Mouse (Mus musculus): ENCODE data around the gene Noxo1. TPM values are rescaled to one million over a fixed set of nuclear protein-coding genes. Genes with fewer than 3 reads are reported as not detected.

Noxo1 gene
- total and polyA plus RNA-seq, 2 experiments from 2014 or later, result 0.56 to 2.2 TPM

DNA sequence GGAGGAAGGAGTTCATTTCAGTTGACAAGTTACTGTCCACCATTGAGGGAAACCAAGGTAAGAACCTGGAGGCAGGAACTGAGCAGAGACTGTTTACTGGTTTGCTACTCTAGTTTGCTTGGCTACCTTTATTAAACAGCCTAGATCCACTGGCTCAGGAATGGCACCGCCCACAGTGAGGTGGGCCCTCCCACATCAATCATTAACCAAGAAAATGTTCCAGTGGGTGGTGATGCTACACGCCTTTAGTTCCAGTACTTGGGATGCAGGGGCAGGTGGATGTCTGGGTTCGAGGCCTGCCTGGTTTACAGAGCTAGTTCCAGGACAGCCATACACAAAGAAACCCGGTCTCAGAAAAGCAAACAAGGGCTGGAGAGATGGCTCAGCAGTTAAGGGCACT is 42.2 kb downstream of the Noxo1 start:
- H3K27ac ChIP-seq (ENCODE audit: low read depth), result no peak overlapping the region
- H3K36me3 ChIP-seq (replicated peaks; ENCODE audit: control insufficient read depth, insufficient read depth, low read length), result peaks cover 30% of the 10 kb centered on the region
- TF ChIP-seq CTCF (IDR thresholded peaks at IDR 0.05; ENCODE audit: low read depth) (no peak), EP300 (IDR thresholded peaks at IDR 0.05; ENCODE audit: low read depth) (no peak)
- no peaks in the 10 kb centered on the region for H3K27me3 ChIP-seq (ENCODE audit: control insufficient read depth, insufficient read depth, low read length)
- H3K9ac ChIP-seq (replicated peaks; ENCODE audit: low read depth, low read length), result no peak overlapping the region
- no peak overlapping the region for H3K4me2 ChIP-seq (ENCODE audit: low read depth, low read length)
- ATAC-seq (ENCODE audit: insufficient read depth, low read depth) (no peak), DNase-seq (ENCODE audit: low spot score) (no peak)
- no peaks in the 10 kb centered on the region for H3K9me3 ChIP-seq (replicated peaks; ENCODE audit: control insufficient read depth, low read length)
- peaks cover 20% of the 10 kb centered on the region for H3K4me1 ChIP-seq (ENCODE audit: control insufficient read depth, insufficient read depth)
- WGBS, result 82% methylated on average over 4 of the region's 4 CpGs
- no peak overlapping the region for H3K4me3 ChIP-seq (ENCODE audit: low read depth, low read length)

- no peaks in the 10 kb centered on the region for H3K27me3 ChIP-seq (ENCODE audit: control insufficient read depth, insufficient read depth, low read length)
- peaks cover 19% of the 10 kb centered on the region for H3K4me1 ChIP-seq (ENCODE audit: control insufficient read depth, insufficient read depth)
- no peaks in the 10 kb centered on the region for H3K9me3 ChIP-seq (replicated peaks; ENCODE audit: control insufficient read depth, low read length)
- DNase-seq (ENCODE audit: low spot score) (no peak), ATAC-seq (ENCODE audit: insufficient read depth, low read depth) (no peak)
- TF ChIP-seq CTCF (IDR thresholded peaks at IDR 0.05; ENCODE audit: low read depth) (no peak), EP300 (IDR thresholded peaks at IDR 0.05; ENCODE audit: low read depth) (no peak)
- no peak overlapping the region for H3K9ac ChIP-seq (replicated peaks; ENCODE audit: low read depth, low read length)
- 83% methylated on average over 8 of the region's 8 CpGs for WGBS
- no peak overlapping the region for H3K4me2 ChIP-seq (ENCODE audit: low read depth, low read length)
- H3K27ac ChIP-seq (ENCODE audit: low read depth), result no peak overlapping the region
- H3K36me3 ChIP-seq (replicated peaks; ENCODE audit: control insufficient read depth, insufficient read depth, low read length), result peaks cover 30% of the 10 kb centered on the region
- no peak overlapping the region for H3K4me3 ChIP-seq (ENCODE audit: low read depth, low read length)
These were observed 43.9 kb downstream of the Noxo1 start for GRCm38 (mm10) chr17:24739926-24740325.

- 76% methylated on average over 8 of the region's 8 CpGs for WGBS
- no peaks in the 10 kb centered on the region for H3K9me3 ChIP-seq (replicated peaks; ENCODE audit: control insufficient read depth, low read length)
- TF ChIP-seq CTCF (IDR thresholded peaks at IDR 0.05; ENCODE audit: low read depth), result no peak
- no peak for TF ChIP-seq EP300 (IDR thresholded peaks at IDR 0.05; ENCODE audit: low read depth)
- no peak overlapping the region for H3K9ac ChIP-seq (replicated peaks; ENCODE audit: low read depth, low read length)
- ATAC-seq (ENCODE audit: insufficient read depth, low read depth) (no peak), DNase-seq (ENCODE audit: low spot score) (no peak)
- no peak overlapping the region for H3K4me2 ChIP-seq (ENCODE audit: low read depth, low read length)
- no peak overlapping the region for H3K27ac ChIP-seq (ENCODE audit: low read depth)
- H3K36me3 ChIP-seq (replicated peaks; ENCODE audit: control insufficient read depth, insufficient read depth, low read length), result peaks cover 30% of the 10 kb centered on the region
- peaks cover 5% of the 10 kb centered on the region; the same call in 1 of the 2 replicates for H3K4me1 ChIP-seq (ENCODE audit: control insufficient read depth, insufficient read depth)
- H3K4me3 ChIP-seq (ENCODE audit: low read depth, low read length), result no peak overlapping the region
- no peaks in the 10 kb centered on the region for H3K27me3 ChIP-seq (ENCODE audit: control insufficient read depth, insufficient read depth, low read length)
These were observed 46.3 kb downstream of the Noxo1 start for GRCm38 (mm10) chr17:24742307-24742706.

- H3K4me3 ChIP-seq (ENCODE audit: low read depth, low read length), result no peak overlapping the region
- H3K9ac ChIP-seq (replicated peaks; ENCODE audit: low read depth, low read length), result no peak overlapping the region
- H3K27ac ChIP-seq (ENCODE audit: low read depth), result no peak overlapping the region
- no peaks in the 10 kb centered on the region for H3K9me3 ChIP-seq (replicated peaks; ENCODE audit: control insufficient read depth, low read length)
- ATAC-seq (ENCODE audit: insufficient read depth, low read depth) (no peak), DNase-seq (ENCODE audit: low spot score) (no peak)
- peaks cover 30% of the 10 kb centered on the region for H3K36me3 ChIP-seq (replicated peaks; ENCODE audit: control insufficient read depth, insufficient read depth, low read length)
- no peak for TF ChIP-seq CTCF (IDR thresholded peaks at IDR 0.05; ENCODE audit: low read depth)
- TF ChIP-seq EP300 (IDR thresholded peaks at IDR 0.05; ENCODE audit: low read depth), result no peak
- H3K27me3 ChIP-seq (ENCODE audit: control insufficient read depth, insufficient read depth, low read length), result no peaks in the 10 kb centered on the region
- no peaks in the 10 kb centered on the region for H3K4me1 ChIP-seq (ENCODE audit: control insufficient read depth, insufficient read depth)
- no peak overlapping the region for H3K4me2 ChIP-seq (ENCODE audit: low read depth, low read length)
- WGBS, result 58% methylated on average over 5 of the region's 5 CpGs
These were observed 47.9 kb downstream of the Noxo1 start for GRCm38 (mm10) chr17:24743896-24744295.

DNA sequence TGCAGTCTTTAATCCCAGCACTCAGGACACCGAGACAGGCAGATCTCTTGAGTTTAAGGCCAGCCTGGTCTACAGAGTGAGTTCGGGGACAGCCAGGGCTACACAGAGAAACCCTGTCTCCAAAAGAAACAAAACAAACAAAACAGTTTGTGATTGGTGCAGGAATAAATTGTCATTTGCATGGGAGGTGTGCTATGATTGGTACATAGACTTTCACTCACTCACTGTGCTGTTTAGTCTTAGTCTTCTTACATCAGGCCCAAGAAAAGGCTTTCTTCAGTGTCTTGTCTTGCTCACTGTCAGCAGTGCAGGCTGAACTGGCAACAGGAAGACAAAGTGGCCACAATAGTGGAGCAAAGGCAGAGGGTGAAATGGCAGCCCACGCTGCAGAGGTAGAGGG is 48.3 kb downstream of the Noxo1 start:
- H3K9ac ChIP-seq (replicated peaks; ENCODE audit: low read depth, low read length), result no peak overlapping the region
- 59% methylated on average over 3 of the region's 3 CpGs for WGBS
- H3K27me3 ChIP-seq (ENCODE audit: control insufficient read depth, insufficient read depth, low read length), result 0 out of 2 replicates have a peak, but pooled peaks cover 4% of the 10 kb centered on the region
- H3K4me3 ChIP-seq (ENCODE audit: low read depth, low read length), result no peak overlapping the region
- no peak for TF ChIP-seq EP300 (IDR thresholded peaks at IDR 0.05; ENCODE audit: low read depth)
- no peak for TF ChIP-seq CTCF (IDR thresholded peaks at IDR 0.05; ENCODE audit: low read depth)
- peaks cover 29% of the 10 kb centered on the region for H3K36me3 ChIP-seq (replicated peaks; ENCODE audit: control insufficient read depth, insufficient read depth, low read length)
- no peak overlapping the region for H3K4me2 ChIP-seq (ENCODE audit: low read depth, low read length)
- DNase-seq (ENCODE audit: low spot score), result no peak
- no peaks in the 10 kb centered on the region for H3K4me1 ChIP-seq (ENCODE audit: control insufficient read depth, insufficient read depth)
- H3K27ac ChIP-seq (ENCODE audit: low read depth), result no peak overlapping the region
- ATAC-seq (ENCODE audit: insufficient read depth, low read depth), result no peak
- no peaks in the 10 kb centered on the region for H3K9me3 ChIP-seq (replicated peaks; ENCODE audit: control insufficient read depth, low read length)
